Mouse (Mus musculus) forebrain, embryonic 15.5 days (tissue): ENCODE results near the gene Copb2. TPM values are rescaled to one million over a fixed set of nuclear protein-coding genes. Genes with fewer than 3 reads are reported as not detected.

Experiments
- polyA plus RNA-seq: library from polyadenylated mRNA; unstranded; fragments of >200 nt; fragmentation: Nextera tagmentation; extraction: Ambion mirVana; gene quantifications from 2 replicates; pipeline ENCODE4 v1.2.1, GENCODE M21; 2015

Copb2 gene
- polyA plus RNA-seq, 1 experiment from 2014 or later = 133 TPM

Other genes starting within 250 kb of the Copb2 start
- 42.7 and 49.4 TPM in 2 replicates for gene Rbp1, start 140.8 kb upstream of the Copb2 start, polyA plus RNA-seq
- gene Rbp2, start 77.6 kb upstream of the Copb2 start, polyA plus RNA-seq = 0.53 TPM in 1 of 2 replicates, not detected in the other
- 54.9 and 57.4 TPM in 2 replicates for gene Mrps22, start 37.9 kb downstream of the Copb2 start, polyA plus RNA-seq